Mouse (Mus musculus) testis, adult 2 months (tissue): ENCODE data around the gene Matn1.

Source experiments
- CTCF ChIP-seq: fragments of 200-500 bp; IDR thresholded peaks from 2 replicates; pipeline ENCODE4 v1.5.1; 2012; ENCODE audit warnings: low read depth, mild to moderate bottlenecking, inconsistent platforms, low read length, moderate library complexity; ENCODE audit not compliant: control insufficient read depth, insufficient read depth, insufficient replicate concordance
- POLR2A ChIP-seq: fragments of 200-500 bp; IDR thresholded peaks from 2 replicates; pipeline ENCODE4 v1.6.1; 2012; ENCODE audit warnings: low read depth, mild to moderate bottlenecking, inconsistent platforms, low read length, moderate library complexity; ENCODE audit not compliant: control insufficient read depth

GRCm38 (mm10) chr4:130916639-130917038 lies 27.5 kb upstream of the Matn1 start:
- no peak for TF ChIP-seq CTCF
- no peak for TF ChIP-seq POLR2A
